Mouse (Mus musculus) liver, adult (tissue): Measurements from ENCODE around the gene Npr1.

Experiments
- GATA4 ChIP-seq: IDR thresholded peaks from 2 replicates; pipeline ENCODE4 v1.6.1; 2014; ENCODE audit warnings: mild to moderate bottlenecking, low read length; ENCODE audit not compliant: insufficient replicate concordance

The Npr1 gene

DNA sequence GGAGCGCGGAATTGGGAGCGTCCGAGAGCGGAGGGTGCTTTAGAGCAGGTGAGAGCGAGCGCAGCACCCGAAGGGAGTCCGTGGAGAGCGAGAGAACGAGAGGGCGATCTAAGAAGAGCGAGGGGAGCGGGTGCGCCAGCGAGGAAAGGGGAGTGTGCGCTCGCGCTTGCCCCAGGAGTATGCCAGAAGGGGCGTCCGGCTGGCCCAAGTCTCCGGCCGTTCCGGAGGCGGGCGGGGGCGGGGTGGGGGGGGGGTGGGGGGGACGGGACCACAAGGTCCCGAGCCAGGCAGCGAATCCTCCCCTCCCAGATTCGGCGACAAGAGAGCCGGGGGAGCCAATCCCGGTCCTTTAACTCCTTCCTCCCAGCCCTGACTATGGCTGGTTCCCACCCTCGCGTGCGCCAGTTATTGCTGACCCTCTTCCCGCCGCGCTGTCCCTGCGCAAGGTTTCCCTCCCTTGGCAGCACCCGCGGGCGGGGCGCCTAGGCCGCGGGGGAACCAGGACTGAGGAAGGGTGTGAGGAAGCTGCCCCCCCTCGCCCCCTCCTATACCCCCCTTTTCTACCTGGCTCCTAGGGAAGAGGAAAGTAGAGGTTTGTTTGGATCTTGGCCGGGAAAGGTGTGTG is at the start of gene Npr1:
Gene Npr1, minus strand, starts transcription at position 181 of the 625 bp plus-strand sequence.
- TF ChIP-seq GATA4 = no peak

DNA sequence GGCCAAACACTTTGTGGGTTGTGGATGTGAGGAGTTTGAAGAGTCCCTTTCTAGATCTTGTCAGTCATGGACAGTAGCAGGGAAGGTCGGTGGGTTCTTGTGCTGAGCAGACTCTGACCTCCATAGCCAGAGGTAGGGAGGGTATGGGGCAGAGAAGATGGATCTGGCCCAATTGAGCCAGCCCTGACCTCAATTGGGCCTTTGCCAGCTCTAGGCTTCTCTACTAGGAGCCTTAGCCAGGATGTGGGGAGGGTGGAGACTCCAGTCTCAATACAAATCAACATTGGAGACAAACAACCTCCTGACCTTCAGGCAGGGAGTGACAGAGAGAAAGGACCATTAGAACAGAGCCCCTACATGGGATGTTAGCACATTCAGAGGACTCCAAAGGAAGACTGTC is 49.6 kb upstream of the Npr1 start:
- TF ChIP-seq GATA4 = no peak

DNA sequence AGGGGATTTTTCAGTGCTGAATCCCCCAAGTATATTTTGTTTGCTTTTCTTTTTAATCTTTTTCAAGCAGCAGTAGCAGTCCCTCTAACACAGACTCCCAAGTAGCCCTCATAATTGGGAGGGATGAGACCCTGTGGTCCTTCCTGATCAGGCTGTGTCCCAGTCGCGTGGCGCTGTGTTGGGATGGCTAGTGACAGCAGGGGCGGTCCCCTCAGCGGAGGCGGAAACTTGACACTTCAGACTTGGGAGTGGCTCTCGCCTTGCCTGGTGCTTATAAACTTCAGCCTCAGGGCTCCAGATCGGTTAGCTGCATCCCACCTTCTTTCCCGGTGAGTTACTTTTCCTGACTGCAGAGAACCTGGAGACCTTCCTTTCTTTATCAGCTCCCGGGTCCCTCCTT is 49.0 kb upstream of the Npr1 start:
- no peak for TF ChIP-seq GATA4

DNA sequence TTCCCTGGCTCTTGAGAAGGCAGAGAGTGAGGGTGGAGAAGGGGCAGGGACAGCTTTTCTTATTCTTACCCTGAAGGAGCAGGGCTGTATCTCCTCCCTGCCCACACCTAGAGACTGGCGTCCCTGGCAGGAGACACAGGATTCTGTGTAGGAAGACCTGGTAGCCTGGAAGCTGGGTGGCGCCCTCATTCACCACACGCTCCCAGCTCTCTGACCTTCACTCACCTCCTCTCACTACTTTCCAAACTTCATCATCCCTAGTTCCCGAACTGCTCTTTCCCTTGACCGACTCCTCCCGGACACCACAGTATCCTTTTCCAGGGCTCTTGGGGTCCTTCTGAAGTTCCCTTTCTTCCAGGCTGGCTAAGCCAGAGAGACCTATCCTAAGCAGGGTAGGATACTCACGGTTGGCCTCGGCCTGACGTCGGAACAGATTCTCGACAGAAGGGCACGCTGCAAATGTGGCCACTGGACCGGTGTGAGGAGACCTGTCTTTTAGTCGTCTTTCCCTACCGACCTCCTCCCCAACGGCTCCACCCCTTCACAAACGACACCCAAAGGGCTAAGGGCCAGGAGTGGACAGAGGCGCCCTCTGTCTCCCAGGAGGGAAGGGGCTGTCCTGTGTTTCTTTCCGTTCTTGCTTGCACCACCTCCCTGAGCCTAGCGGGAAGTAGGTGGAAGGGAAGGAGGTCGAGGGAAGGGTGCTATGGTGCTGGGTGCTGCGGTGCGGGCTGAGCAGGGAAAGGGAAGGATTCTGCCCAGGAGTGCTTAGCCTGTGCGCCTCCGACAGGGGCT is 48.3 kb upstream of the Npr1 start, which contains the start of the genes S100a1 and S100a13:
Gene S100a1, minus strand, starts transcription at position 597 of the 795 bp plus-strand sequence.
Gene S100a13, plus strand, starts transcription at position 640 of the 795 bp plus-strand sequence.
- no peak for TF ChIP-seq GATA4

DNA sequence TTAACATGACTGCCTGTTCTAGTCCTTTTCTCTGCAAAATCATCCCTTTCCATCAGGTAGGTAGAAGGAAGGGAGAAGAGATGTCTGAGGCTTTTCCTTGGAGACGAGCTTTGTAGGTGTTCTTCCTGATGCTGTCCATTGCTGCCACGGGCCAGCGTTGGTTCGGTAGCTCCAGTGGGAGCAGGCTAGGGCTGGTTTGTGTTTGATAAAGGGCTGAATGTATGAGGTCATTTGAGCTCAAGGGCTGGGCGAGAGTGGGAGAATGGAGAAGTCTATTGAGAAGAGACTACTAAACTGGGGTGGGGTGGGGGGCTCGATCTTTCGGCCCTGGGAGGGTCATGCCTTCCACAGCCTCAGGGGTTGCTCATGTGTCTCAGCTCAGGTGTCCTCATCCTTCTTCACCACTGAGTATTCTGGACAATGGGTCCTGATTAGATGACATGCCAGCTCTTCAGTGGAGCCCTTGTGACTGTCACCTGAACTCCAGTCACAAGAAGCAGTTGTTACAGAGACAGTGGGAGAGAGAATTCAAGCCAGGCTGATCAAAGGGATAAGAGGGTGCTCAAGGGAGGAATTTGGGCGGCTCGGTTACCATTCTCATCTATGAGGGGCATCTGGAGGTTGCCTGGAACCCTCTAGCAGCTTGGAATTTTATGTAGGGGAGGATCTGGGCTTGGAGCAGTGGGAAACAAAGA is 47.4 kb upstream of the Npr1 start:
- TF ChIP-seq GATA4 = no peak

DNA sequence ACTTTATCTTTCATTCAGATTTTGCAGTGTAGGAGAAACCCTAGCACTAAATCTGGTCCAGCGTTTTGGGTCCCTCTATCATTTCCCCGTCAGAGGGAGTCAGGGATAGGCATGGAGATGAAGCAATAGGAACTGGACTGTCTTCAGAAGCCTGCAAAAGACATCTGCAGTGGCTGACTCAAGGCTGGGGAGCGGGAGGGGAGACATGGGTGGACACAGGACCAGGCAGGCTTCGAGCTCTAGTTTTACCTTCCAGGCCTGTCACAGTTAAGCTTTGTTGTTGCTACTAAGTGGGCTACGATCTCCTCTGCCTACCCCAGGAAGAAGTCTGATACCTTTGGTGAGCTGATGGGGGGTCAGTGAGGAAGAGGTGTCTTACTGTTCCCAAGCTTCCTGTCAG is 46.6 kb upstream of the Npr1 start:
- TF ChIP-seq GATA4 = no peak

DNA sequence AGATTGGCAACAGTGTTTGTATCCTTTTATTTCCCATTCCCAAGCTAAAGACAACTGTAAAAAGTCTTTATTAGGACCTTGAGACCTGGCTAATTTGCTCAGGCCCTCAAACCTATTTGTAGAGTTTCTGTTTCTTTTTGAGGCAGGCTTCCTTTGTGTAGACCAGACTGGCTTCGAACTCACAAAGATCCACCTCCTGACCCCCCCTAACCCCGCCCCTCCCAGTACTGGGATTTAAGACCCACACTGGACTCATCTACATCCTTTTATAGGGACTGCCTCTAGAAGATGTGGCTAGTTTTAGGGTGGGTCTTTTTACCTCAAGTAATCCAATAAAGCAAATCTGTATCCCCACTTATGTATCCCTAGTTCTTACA is 44.1 kb upstream of the Npr1 start:
- TF ChIP-seq GATA4 = no peak

DNA sequence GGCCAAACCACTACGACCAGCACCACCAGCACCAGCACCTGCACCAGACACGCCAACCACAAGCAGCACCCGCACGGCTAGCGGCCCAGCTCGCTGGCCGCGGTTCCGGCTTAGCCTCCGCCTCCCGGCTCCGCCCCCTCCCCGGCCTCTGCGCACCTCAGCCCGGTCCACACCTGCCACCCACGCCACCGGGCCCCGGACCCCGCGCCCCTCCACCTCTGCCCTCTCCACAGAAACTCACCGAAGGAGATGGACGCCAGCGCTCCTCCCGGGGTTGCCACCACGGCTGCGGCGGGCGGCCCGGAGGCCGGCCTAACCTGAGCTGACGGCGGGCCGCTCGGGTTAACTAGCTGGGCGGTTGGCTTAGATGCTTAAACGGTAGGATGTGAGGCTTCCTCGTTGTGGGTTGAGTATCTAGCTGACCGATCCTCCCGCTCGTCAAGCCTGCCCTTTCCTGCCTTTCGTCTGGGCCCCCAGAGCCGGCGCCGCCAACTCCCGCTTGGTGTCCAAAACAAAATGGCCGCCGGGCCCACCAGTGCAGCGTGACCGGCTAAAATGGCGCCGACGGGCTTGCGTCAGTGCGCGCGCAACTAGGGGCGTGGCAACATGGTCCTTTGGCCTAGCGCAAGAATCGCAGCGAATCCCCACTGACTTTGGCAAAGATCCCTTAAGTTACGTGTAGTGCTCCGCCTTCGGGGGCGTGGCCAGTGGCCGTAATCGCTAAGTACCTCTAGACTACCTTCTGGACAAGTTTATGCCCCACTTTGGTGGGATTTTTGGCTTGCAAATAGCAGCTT is 43.5 kb upstream of the Npr1 start, which contains the start of gene Chtop:
Gene Chtop, minus strand, starts transcription at position 549 of the 797 bp plus-strand sequence.
- TF ChIP-seq GATA4 = no peak

DNA sequence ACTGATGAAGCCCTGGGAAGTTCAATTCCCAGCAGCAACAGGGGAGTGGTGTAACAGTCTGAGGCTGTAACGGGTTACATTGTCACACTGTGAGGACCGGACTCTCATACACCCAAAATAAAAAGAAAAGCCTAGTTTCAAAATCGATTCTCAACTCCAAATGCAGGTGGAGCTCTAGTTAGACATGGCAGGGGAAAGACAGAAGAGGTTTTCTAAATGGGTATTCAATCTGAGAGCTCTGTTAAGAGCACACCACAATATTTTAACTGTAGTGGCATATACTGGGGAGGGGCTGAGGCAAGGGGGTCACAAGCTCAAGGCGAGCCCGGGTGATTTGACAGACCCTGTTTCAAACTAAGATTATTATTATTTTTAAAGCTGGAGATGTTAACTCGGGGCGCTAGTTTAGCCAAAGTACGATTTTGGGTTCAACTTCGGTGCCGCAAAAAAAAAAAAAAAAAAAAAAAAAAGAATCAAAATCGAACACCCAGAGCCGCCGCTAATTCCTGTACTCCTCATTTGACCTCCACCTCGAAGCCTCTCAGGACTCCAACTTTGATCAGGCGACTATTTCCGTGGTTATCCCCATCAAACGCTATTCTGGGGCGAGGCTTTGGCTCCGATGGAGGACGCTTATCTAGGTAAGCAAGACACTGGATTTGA is 42.8 kb upstream of the Npr1 start:
- TF ChIP-seq GATA4 = no peak

DNA sequence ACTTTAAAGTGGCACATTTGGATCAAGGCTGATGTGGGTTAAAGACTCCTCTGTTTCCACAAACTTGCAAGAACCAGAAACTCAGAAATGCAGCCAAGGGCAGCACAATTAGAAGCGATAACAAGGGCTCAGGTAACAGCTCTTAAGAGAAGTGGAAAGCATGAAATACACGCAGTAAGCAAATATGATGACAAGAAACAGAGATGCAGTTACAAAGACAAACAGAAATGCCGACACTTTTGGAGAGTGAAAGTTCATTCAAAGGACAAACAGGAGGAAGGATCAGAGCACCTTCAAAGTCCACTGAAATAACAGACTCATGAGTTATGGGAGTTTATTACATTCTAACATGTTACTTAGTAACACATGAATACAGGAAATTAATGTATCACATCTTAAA is 40.7 kb upstream of the Npr1 start:
- TF ChIP-seq GATA4 = no peak

DNA sequence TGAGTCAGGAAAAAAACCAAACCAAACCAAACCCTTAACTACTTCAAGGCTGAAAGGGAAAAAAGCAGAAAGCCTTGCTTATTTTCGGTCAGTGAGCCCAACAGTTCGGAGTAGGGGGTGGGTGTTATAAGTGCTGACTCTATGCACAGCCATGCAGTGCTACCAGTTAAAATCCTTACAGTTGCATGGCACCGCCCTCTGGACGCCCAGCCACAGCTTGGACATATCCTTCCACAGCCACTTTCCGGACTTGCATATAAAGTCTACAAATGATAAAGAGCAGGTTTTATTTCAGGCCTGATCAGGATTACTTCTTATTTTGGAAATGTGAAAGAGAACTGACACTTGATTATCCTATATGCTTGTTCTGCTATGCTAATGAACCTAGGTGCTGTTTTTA is 39.5 kb upstream of the Npr1 start:
- no peak for TF ChIP-seq GATA4

DNA sequence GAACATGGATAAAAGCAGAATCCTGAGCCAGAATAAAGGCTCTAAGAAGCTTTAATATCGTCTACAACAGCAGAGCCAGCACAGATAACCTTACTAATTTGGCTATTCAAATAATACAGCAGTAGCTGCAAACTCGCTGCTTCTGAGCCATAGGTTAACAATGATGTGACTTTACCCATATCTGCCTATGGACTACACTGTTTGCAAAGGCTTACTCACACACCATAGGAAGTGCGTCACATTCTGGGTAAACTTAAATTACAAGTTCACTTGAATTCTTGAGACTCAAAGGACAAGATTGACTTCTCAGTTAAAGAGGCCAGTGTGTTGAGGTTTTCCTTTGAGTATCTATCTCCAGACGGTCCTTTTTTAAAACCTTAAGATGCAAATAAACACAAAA is 37.8 kb upstream of the Npr1 start:
- no peak for TF ChIP-seq GATA4

DNA sequence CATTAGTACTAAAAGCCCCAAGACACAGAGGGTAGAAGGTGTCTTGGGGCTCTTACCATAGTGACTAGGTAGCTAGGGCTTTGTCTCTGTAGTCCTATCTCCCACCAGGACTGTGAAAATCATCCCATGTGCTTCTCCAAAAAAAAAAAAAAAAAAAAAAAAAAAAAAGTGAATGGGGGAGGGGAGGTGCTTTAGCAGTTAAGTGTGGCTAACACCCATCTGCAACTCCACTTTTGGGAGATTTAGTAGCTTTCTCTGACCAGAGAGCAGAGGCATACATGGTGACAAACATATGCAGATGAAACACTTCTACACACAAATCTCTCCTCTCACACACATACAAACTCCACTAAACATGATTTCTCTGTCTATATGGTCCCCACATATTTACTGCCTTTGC is 31.9 kb upstream of the Npr1 start:
- TF ChIP-seq GATA4 = no peak

DNA sequence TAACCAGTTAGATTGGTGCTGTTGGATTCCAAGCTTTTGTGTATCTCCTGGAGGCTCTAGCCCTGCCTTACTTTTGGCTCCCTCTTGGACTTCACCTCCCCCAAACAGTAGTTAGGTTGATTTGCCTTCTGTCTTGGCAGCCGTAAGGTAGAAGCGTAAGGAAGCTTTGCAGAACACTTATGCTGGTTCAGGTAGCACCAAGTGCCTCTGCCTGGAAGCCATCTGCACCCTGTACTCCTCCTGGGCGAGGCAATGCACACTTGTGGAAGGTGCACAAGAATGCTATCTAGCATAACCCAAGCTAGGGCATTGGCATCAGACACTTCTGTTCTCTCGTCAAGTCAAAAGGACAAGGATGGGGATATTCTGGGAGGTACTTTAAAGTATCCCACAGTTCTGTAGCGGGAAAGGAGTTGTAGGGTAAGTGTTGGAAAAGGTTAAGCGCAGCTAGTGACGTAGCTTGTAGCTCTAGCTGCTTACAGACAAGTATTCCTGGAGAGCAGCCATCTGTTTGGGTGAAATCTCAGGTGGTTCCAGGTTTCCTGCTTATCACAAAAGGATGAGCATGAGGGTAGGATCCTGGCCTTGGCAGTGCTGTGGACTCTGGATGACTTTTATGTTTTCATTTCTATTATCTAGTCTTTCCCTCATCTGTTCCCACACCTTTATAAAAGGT is 30.3 kb upstream of the Npr1 start:
- no peak for TF ChIP-seq GATA4
